Mouse (Mus musculus): ENCODE data around the gene Syt7.

GRCm38 (mm10) chr19:10461584-10461983 is 72.7 kb downstream of the Syt7 start:
- no peak for TF ChIP-seq POLR2A (IDR thresholded peaks at IDR 0.05; ENCODE audit: borderline replicate concordance, insufficient read depth, low read length)
- no peak for TF ChIP-seq CTCF (IDR thresholded peaks at IDR 0.05; ENCODE audit: borderline replicate concordance, insufficient read depth, low read depth, low read length)
